Mouse (Mus musculus) bone marrow, adult 2 months (tissue): ENCODE measurements around the gene Mrpl16.

Experiments used
- CTCF ChIP-seq: fragments of 200-500 bp; IDR thresholded peaks from 2 replicates; pipeline ENCODE4 v1.5.1; 2011; ENCODE audit warnings: low read length, control low read depth; ENCODE audit not compliant: control insufficient read depth, insufficient read depth
- POLR2A ChIP-seq: fragments of 200-500 bp; IDR thresholded peaks from 2 replicates; pipeline ENCODE4 v1.6.1; 2011; ENCODE audit warnings: low read depth, mild to moderate bottlenecking, control low read depth, low read length, borderline replicate concordance; ENCODE audit not compliant: control insufficient read depth

GRCm38 (mm10) chr19:11814742-11815333, 44.6 kb downstream of the Mrpl16 start:
- TF ChIP-seq POLR2A: no peak
- no peak for TF ChIP-seq CTCF
